Mouse (Mus musculus) liver, embryonic 16.5 days (tissue): Measurements from ENCODE around the gene Supt5. TPM values are rescaled to one million over a fixed set of nuclear protein-coding genes. Genes with fewer than 3 reads are reported as not detected.
A peak's percentile ranks its signal among the peaks of the same experiment; 100 is the strongest.

Source experiments
- ATAC-seq: fragments of 200-750 bp; cut with Nextera tagmentation; 2 replicates; pipeline ENCODE4 v1.8.0; 2017; ENCODE audit warnings: low read depth, mild to moderate bottlenecking, moderate number of reproducible peaks, moderate library complexity
- H3K27ac ChIP-seq: fragments of 300-500 bp; sonication (generic); 2 replicates; pipeline ENCODE4 v1.5.1; 2014; ENCODE audit warnings: mild to moderate bottlenecking, low read length
- H3K27me3 ChIP-seq: fragments of 300-500 bp; sonication (generic); 2 replicates; pipeline ENCODE4 v1.6.1; 2014; ENCODE audit warnings: low read depth, low read length, mixed read lengths; ENCODE audit not compliant: control insufficient read depth, insufficient read depth
- H3K36me3 ChIP-seq: fragments of 300-500 bp; sonication (generic); 2 replicates; pipeline ENCODE4 v1.6.1; 2014; ENCODE audit warnings: mild to moderate bottlenecking; ENCODE audit not compliant: control insufficient read depth, insufficient read depth
- H3K4me1 ChIP-seq: fragments of 300-500 bp; sonication (generic); 2 replicates; pipeline ENCODE4 v1.6.1; 2014; ENCODE audit warnings: low read depth, low read length, mixed read lengths; ENCODE audit not compliant: control insufficient read depth
- H3K4me2 ChIP-seq: fragments of 300-500 bp; sonication (generic); 2 replicates; pipeline ENCODE4 v1.6.1; 2014; ENCODE audit warnings: low read depth, low read length, mixed read lengths
- H3K4me3 ChIP-seq: fragments of 300-500 bp; sonication (generic); 2 replicates; pipeline ENCODE4 v1.5.1; 2014; ENCODE audit warnings: low read depth, mild to moderate bottlenecking, low read length
- H3K9ac ChIP-seq: fragments of 300-500 bp; sonication (generic); 2 replicates; pipeline ENCODE4 v1.6.1; 2014; ENCODE audit warnings: low read depth, low read length
- H3K9me3 ChIP-seq: fragments of 300-500 bp; sonication (generic); replicated peaks from 2 replicates; pipeline ENCODE4 v1.6.1; 2016; ENCODE audit warnings: low read length; ENCODE audit not compliant: control insufficient read depth
- WGBS: fragments of 180-500 bp; shearing (Covaris S2); extraction: QIAGEN DNeasy Blood & Tissue Kit; methylation state at CpG from one replicate; pipeline ENCODE4 v1.1.7; 2014; ENCODE audit not compliant: insufficient replicate concordance; 5-methylcytosine and 5-hydroxymethylcytosine counted together
- polyA plus RNA-seq: library from polyadenylated mRNA; unstranded; fragments of >200 nt; fragmentation: Nextera tagmentation; extraction: Ambion mirVana; gene quantifications from 2 replicates; pipeline ENCODE4 v1.2.1, GENCODE M21; 2015

Gene Supt5
- polyA plus RNA-seq, 1 experiment from 2014 or later = 34.0 TPM

DNA sequence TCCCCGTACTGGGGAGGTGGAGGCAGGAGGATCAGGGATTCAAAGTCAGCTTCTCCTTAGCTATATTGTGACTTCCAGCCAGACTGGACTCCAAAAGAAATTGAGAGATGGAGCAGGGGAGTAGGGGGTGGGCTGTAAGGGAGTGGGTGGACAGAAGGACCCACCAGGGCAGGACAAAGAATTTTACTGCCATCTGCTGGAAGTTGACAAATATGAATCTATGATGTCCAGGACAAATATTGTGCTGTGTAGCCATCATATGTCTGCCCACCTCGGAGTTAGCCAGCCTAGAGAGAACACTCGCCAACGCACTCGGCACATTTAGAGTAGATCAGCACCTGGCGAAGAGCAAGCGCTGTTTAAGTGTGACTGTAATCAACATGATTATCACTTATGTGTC, 10.1 kb upstream of the Supt5 start:
- Histone ChIP-seq H3K27me3 (no peaks in the 10 kb centered on the region), H3K4me1 (peaks cover 27% of the 10 kb centered on the region), H3K36me3 (peaks cover 17% of the 10 kb centered on the region), H3K9me3 (no peaks in the 10 kb centered on the region), H3K27ac (peak overlapping the region; percentile 67; the same call in 1 of the 2 replicates), H3K9ac (no peak overlapping the region), H3K4me2 (no peak overlapping the region), H3K4me3 (no peak overlapping the region)
- WGBS = 75% methylated on average over 7 of the region's 7 CpGs
- no peak for ATAC-seq

DNA sequence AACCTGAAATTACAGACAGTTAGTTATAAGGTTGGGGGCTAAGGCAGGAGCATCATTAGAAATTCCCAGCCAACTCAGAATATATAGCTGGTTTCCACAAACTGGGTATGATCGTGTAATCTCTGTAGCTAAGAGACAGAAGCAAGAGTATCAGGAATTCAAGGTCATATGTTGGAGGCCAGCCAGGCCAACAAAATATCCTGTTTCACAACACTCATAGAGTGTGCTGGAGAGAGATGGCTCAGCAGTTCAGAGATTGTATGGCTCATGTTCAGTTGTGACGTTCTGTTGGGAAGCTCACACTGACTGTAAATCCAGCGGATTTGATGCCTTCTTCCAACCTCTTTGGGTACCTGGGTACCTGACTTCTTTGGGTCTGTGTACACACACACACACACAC, 9.2 kb upstream of the Supt5 start:
- H3K9ac ChIP-seq = no peak overlapping the region
- no peak overlapping the region for H3K4me2 ChIP-seq
- H3K27me3 ChIP-seq = no peaks in the 10 kb centered on the region
- peaks cover 21% of the 10 kb centered on the region for H3K4me1 ChIP-seq
- H3K36me3 ChIP-seq = peaks cover 8% of the 10 kb centered on the region
- no peak overlapping the region for H3K4me3 ChIP-seq
- WGBS = 60% methylated on average over 3 of the region's 3 CpGs
- peak overlapping the region; percentile 67 for H3K27ac ChIP-seq
- 0 out of 2 replicates have a peak, but pooled peaks have one; percentile 25 for ATAC-seq
- H3K9me3 ChIP-seq = no peaks in the 10 kb centered on the region

GRCm38 (mm10) chr7:28344637-28345036, 6.1 kb upstream of the Supt5 start:
- Histone ChIP-seq H3K36me3 (no peaks in the 10 kb centered on the region), H3K9ac (no peak overlapping the region), H3K4me2 (no peak overlapping the region), H3K4me1 (peaks cover 14% of the 10 kb centered on the region), H3K27ac (no peak overlapping the region), H3K4me3 (no peak overlapping the region), H3K9me3 (no peaks in the 10 kb centered on the region), H3K27me3 (no peaks in the 10 kb centered on the region)
- ATAC-seq = no peak
- 5% methylated on average over 4 of the region's 4 CpGs for WGBS

- no peak overlapping the region for H3K9ac ChIP-seq
These were observed 2.8 kb upstream of the Supt5 start for GRCm38 (mm10) chr7:28341381-28341780.

GRCm38 (mm10) chr7:28339213-28339917, 819 bp upstream of the Supt5 start:
- no peaks in the 10 kb centered on the region for H3K27me3 ChIP-seq
- WGBS = 31% methylated on average over 19 of the region's 19 CpGs
- peaks cover 26% of the 10 kb centered on the region for H3K4me1 ChIP-seq
- H3K9ac ChIP-seq = peak overlapping the region; percentile 69
- H3K27ac ChIP-seq = peak overlapping the region; percentile 97
- no peaks in the 10 kb centered on the region for H3K9me3 ChIP-seq
- H3K36me3 ChIP-seq = no peaks in the 10 kb centered on the region; the same call in 1 of the 2 replicates
- peak overlapping the region; percentile 87 for H3K4me2 ChIP-seq
- H3K4me3 ChIP-seq = peak overlapping the region; percentile 99
- no peak for ATAC-seq

More at GRCm38 (mm10) chr7:28341381-28341780, 2.8 kb upstream of the Supt5 start:
- Histone ChIP-seq H3K4me3 (no peak overlapping the region), H3K4me1 (peaks cover 26% of the 10 kb centered on the region), H3K9me3 (no peaks in the 10 kb centered on the region), H3K36me3 (no peaks in the 10 kb centered on the region), H3K27ac (peak overlapping the region; percentile 44; the same call in 1 of the 2 replicates), H3K27me3 (no peaks in the 10 kb centered on the region), H3K4me2 (no peak overlapping the region)
- ATAC-seq = no peak
- 41% methylated on average over 7 of the region's 7 CpGs for WGBS

DNA sequence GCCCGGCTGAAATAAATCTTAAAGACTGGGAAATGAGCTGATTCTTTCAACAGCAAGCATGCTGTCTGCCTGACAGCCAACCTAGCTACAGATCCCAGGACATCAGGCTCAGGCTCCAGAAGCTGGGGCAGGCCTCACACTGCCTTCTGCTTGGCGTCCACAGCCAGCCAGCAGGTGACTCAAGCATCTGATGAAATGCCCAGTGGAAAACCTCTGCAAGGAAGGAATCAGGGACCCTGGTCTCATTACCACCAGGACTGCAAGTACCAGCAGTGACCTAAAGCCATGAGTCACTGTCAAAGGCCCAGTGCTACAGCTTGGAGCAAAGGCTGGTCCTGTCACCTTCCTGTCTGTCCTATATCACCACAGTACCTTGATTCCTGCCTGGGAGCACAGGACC, 3.1 kb downstream of the Supt5 start:
- H3K27ac ChIP-seq = no peak overlapping the region
- no peaks in the 10 kb centered on the region for H3K27me3 ChIP-seq
- WGBS = 82% methylated on average over 2 of the region's 2 CpGs
- H3K9me3 ChIP-seq = no peaks in the 10 kb centered on the region
- no peak overlapping the region for H3K4me2 ChIP-seq
- H3K4me1 ChIP-seq = peaks cover 15% of the 10 kb centered on the region
- H3K4me3 ChIP-seq = no peak overlapping the region
- H3K9ac ChIP-seq = no peak overlapping the region
- peaks cover 9% of the 10 kb centered on the region for H3K36me3 ChIP-seq
- ATAC-seq = no peak

DNA sequence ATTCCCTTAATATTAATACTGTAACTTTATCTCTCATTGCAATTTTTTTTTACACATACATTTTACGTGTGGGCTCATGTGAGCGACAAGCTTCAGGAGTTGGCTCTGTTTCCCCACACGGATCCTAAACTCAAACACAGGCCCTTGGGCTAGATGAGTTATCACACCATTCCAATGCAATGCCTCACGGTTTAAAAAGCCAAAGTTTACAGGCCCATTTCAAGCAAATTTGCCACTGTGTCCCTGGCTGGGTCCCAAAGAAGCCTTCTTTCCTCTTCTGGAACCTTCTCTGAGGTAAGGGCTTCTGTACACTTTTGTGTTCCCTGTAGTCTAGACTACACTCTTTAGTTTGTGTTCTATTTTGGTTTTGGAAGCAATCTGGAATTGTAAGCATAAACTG, 4.0 kb downstream of the Supt5 start:
- no peak for ATAC-seq
- Histone ChIP-seq H3K27ac (no peak overlapping the region), H3K9ac (no peak overlapping the region), H3K36me3 (peaks cover 15% of the 10 kb centered on the region), H3K27me3 (no peaks in the 10 kb centered on the region), H3K4me3 (no peak overlapping the region), H3K4me1 (peaks cover 14% of the 10 kb centered on the region), H3K4me2 (no peak overlapping the region), H3K9me3 (no peaks in the 10 kb centered on the region)
- WGBS = 80% methylated on average over 4 of the region's 4 CpGs

GRCm38 (mm10) chr7:28328260-28328659, 10.3 kb downstream of the Supt5 start:
- WGBS = 78% methylated on average over 2 of the region's 2 CpGs
- H3K4me1 ChIP-seq = no peaks in the 10 kb centered on the region
- H3K9me3 ChIP-seq = no peaks in the 10 kb centered on the region
- no peaks in the 10 kb centered on the region for H3K27me3 ChIP-seq
- H3K9ac ChIP-seq = no peak overlapping the region
- peak; percentile 51; the same call in 1 of the 2 replicates for ATAC-seq
- no peak overlapping the region for H3K4me2 ChIP-seq
- no peak overlapping the region for H3K4me3 ChIP-seq
- peaks cover 46% of the 10 kb centered on the region for H3K36me3 ChIP-seq
- H3K27ac ChIP-seq = no peak overlapping the region

DNA sequence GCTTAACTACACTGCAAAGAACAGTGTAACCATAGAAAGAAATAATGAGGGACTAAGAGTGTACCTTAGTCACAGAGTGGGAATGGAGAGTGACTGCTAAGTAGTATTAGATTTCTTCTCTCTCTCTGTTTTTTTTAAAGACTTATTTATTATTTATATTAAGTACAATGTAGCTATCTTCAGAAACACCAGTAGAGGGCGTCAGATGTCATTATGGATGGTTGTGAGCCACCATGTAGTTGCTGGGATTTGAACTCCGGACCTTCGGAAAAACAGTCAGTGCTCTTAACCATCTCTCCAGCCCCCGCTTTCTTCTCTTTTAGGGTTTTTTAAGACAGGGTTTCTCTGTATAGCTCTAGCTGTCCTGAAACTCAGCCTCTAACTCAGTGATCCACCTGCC, 12.1 kb downstream of the Supt5 start:
- Histone ChIP-seq H3K4me1 (no peaks in the 10 kb centered on the region; the same call in 1 of the 2 replicates), H3K36me3 (peaks cover 61% of the 10 kb centered on the region), H3K27ac (no peak overlapping the region), H3K9ac (no peak overlapping the region), H3K4me3 (no peak overlapping the region), H3K4me2 (no peak overlapping the region), H3K27me3 (no peaks in the 10 kb centered on the region), H3K9me3 (no peaks in the 10 kb centered on the region)
- no peak for ATAC-seq
- 70% methylated on average over 4 of the region's 4 CpGs for WGBS
